Mouse (Mus musculus) urinary bladder, adult 18-20 months (tissue): ENCODE measurements at regions not wholly inside any gene's neighbourhood (a gene's known extent, or its start where the extent isn't known, plus 50 kb on each side); places are given as distances from the start of the nearest gene placed in this dataset.

Experiments
- DNase-seq, 2 experiments: peaks; one replicate each; pipeline ENCODE4 v3.0.0; 2022; ENCODE audit warnings: low spot score in 2 of 2, mixed read lengths in 2 of 2

DNA sequence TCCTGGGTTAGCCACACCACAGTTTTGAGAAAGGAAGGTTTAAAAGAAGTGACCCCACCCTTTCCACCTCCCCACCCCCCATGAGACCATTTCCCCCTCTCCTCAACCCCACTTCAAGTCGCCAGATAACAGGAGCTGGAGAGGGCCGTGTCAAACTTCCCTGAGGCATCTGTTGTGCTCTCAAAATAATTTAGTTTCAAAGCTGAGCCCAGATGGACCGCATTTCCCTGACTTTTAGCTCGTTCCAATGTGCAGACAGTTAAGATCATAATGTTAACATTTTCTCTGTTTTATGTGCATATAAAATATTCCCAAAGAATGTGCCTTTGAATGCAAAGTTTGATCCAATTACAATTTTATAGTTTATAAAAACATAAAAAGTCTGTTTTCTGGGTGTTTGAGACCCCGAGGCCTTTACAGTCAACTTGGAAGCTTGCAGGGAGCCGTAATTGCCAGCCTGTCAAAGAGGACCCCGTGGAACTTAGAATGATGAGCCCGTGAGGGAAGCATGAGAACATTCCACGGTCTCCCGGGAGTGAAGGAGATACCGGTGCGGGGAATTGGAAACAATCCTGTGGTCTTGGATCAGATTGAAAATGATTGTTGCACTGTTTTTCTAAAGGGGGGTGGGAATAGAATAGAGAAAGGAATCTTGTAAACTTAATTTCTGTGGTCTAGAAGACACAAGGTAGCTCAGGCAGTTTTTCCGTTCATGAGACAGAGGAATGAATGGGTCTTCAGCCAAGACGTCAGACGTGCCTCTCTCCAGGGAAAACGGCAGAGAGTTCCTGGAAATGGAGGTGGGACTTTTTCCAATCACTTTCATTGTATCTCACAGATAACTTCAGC, 903.3 kb downstream of the Mrps31 start:
- no peak for DNase-seq

GRCm38 (mm10) chr8:23319556-23319955, 908.4 kb downstream of the Mrps31 start:
- DNase-seq: no peak

- no peak for DNase-seq
Measured at GRCm38 (mm10) chr8:23321166-23321565, 910.0 kb downstream of the Mrps31 start.

GRCm38 (mm10) chr8:23327283-23327682, 916.1 kb downstream of the Mrps31 start:
- DNase-seq: no peak

GRCm38 (mm10) chr8:23344161-23344560, 933.0 kb downstream of the Mrps31 start:
- peak in 1 of 2 experiments; percentile 6 for DNase-seq

DNA sequence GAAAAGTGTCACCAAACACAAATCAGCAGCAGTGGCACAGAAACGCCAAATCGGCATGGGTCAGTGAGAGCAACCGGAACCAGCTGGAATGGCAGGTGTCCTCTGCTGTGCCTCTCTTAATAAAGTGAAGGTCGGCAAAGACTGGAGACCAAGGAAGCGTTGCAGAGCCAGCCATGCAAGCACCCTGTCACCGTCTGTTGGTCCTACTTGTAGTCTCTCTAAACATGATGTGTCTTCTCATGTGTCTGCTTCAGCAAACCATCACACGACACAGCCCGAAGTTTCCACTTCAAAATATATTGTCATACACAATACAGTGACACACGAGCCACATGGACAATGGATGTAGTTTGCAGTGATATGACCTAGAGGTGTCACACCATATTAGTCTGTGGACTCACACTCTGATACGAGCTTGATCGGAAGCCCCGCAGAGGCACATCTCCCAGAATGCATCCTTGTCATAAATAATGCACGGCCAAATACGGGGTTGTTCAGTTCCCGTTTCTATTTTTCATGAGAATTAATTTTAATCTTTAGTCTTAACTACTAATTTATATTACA, 940.3 kb downstream of the Mrps31 start:
- DNase-seq: no peak

DNA sequence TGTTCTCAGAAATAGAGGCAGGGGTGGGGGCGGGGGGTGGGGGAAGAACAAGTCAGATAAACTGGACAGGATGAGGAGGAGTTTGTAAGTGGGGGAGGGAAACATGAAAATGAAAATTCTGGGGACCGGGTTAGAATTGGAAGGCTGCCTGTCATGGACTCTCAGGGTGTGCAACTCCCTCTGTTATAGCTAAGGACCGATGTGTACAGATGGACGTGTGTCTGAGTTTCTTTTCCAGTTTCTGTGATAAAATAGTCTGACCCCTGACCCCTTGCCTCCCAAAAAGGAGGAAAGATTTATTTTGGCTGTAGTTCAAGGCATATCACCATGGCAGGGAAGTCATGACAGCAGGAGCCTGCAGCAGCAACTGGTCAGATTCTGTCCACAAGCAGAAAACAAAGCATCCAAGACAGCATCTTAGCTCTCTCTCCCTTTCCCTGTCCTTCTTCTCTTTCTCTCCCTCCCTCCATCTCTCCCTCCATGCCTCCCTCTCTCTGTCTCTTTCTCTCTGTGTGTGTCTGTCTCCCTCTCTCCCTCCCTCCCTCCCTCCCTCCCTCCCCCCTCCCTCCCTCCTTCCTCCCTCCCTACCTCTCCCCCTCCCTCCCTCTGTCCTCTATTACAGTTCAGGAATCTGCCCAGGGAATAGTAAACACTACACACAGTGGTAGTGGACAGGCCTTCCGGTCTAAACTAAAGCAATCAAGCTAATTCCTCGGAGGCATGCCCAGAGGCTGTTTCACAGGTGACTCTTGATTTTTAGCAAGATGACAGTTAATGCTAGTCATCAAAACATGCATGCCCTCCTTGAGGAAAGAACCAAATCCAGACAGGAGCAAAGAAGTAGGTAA, 941.3 kb downstream of the Mrps31 start:
- DNase-seq: no peak

GRCm38 (mm10) chr8:23360061-23360622, 949.0 kb downstream of the Mrps31 start:
- DNase-seq: no peak

- DNase-seq: no peak
Measured at GRCm38 (mm10) chr8:23360850-23361274, 949.7 kb downstream of the Mrps31 start.
